Mouse (Mus musculus): Measurements from ENCODE around the gene Lmod1. TPM values are rescaled to one million over a fixed set of nuclear protein-coding genes. Genes with fewer than 3 reads are reported as not detected.
A peak's percentile ranks its signal among the peaks of the same experiment; 100 is the strongest.

Gene Lmod1
- polyA plus RNA-seq, 1 experiment = 0.30 TPM

DNA sequence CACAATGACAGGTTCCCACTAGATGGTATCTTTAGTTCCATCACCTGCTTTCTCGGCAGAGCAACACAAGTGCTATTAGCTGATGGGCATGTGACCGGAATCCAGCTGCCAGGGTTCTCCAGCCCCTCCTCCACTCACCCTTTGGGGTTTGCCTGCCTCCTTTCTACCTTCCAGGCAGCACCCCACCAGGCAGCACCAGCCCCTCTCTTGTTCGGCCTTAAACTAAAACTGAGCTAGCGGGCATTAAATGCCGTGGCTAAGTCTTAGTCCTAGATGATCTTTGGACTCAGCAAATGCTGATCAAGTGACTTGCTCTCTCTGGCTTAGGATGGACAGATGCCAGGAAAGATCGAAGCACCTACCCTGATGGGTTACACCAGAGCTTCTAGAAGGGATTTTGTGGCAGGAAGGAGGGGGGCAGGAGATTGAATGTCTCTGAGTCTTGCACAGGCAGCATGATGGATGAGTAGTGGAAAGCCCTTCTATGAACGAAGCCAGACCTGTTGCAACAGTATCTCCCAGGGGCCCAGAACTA lies 1.2 kb upstream of the Lmod1 start:
- TF ChIP-seq CTCF (IDR thresholded peaks at IDR 0.05; ENCODE audit: borderline replicate concordance, extremely low read depth, insufficient read depth, insufficient read length) (no peak), POLR2A (IDR thresholded peaks at IDR 0.05; ENCODE audit: borderline replicate concordance, extremely low read depth, insufficient read depth, insufficient read length, poor library complexity, severe bottlenecking) (no peak)
- no peak for DNase-seq (ENCODE audit: low read depth)

DNA sequence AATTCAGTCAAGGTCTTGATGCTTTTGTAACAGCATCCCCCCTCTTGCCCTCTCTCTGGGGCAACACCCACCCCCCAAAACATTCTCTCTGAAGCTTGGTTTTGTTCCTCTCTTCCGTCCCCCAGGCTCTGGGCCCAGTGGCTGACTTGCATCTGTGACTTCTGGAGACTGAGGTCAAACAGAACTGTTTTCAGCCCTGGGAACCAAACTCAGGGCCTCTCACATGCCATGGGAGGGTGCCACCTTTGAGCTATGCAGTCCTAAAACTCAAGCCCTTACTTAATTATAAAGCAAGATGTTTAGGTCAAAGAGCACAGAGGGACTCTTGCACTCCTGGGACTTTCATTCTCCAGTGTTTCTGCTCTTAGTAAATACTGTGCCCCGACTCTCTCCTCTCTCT lies 1.3 kb downstream of the Lmod1 start:
- no peak for DNase-seq (ENCODE audit: low read depth)

DNA sequence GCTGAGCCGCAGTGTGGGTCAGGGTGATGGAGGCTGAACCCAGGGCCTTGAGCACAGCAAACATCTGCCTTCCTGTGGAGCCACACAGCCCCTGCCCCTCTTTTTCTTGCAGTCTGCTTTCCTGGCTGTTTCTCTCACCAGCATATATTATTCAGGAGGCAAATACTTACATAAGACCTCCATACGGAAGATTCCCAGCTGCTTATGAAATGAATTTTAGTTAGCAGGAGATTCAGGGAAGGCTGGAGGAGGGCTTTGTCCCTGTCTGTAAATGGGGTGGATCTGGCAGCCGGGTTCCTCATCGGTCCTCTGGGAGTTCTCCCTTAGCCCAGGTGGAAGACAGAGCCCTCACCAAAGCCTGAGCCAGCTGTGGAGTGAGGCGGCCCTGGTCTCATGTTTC lies 3.8 kb downstream of the Lmod1 start:
- no peak for DNase-seq (ENCODE audit: low read depth)
- TF ChIP-seq POLR2A (IDR thresholded peaks at IDR 0.05; ENCODE audit: borderline replicate concordance, extremely low read depth, insufficient read depth, insufficient read length, poor library complexity, severe bottlenecking) (no peak), CTCF (IDR thresholded peaks at IDR 0.05; ENCODE audit: borderline replicate concordance, extremely low read depth, insufficient read depth, insufficient read length) (no peak)

More for the DNA sequence above, 1.3 kb downstream of the Lmod1 start:
- no peak for TF ChIP-seq POLR2A (IDR thresholded peaks at IDR 0.05; ENCODE audit: borderline replicate concordance, extremely low read depth, insufficient read depth, insufficient read length, poor library complexity, severe bottlenecking)
- no peak for TF ChIP-seq CTCF (IDR thresholded peaks at IDR 0.05; ENCODE audit: borderline replicate concordance, extremely low read depth, insufficient read depth, insufficient read length)

DNA sequence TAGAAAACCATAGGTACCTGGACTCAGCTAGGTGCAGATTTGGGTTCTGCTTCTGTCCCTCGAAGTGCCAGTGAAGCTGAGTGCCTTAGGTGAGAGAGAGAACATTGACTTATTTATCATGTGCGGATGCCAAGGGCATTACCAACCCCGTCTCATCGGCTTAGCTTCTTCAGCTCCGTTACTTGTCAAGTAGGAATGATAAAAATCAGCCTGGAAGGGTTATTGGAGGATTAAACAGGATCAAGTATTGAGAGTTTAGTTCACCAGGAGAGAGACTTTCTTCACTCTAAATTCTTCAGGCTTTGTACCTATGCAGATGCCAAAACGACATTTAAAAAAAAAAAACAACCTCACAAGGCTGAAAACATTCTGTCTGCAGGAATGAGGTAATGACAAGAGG lies 6.0 kb downstream of the Lmod1 start:
- no peak for DNase-seq (ENCODE audit: low read depth)
- no peak for TF ChIP-seq CTCF (IDR thresholded peaks at IDR 0.05; ENCODE audit: borderline replicate concordance, extremely low read depth, insufficient read depth, insufficient read length)
- no peak for TF ChIP-seq POLR2A (IDR thresholded peaks at IDR 0.05; ENCODE audit: borderline replicate concordance, extremely low read depth, insufficient read depth, insufficient read length, poor library complexity, severe bottlenecking)

DNA sequence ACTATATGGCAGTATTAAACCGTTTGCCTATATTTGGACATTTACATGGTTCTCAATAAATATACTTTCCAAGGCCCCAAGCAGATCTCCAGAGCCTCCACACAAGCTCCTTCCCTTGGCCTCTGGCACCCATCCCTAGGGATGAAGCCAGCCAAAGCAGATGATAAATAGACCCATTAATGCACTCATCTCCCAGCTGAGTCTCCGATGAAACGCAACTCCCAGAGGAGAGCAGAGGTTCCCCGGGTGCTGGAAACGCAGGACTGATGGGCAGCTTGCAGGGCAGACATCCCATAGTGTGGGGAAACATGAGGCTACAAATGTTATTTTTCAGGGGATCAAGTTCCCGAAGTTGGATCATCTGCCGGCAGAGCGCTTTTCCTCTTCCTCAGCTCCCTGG lies 17.3 kb downstream of the Lmod1 start:
- no peak for DNase-seq (ENCODE audit: low read depth)
- TF ChIP-seq CTCF (IDR thresholded peaks at IDR 0.05; ENCODE audit: borderline replicate concordance, extremely low read depth, insufficient read depth, insufficient read length) (no peak), POLR2A (IDR thresholded peaks at IDR 0.05; ENCODE audit: borderline replicate concordance, extremely low read depth, insufficient read depth, insufficient read length, poor library complexity, severe bottlenecking) (no peak)

DNA sequence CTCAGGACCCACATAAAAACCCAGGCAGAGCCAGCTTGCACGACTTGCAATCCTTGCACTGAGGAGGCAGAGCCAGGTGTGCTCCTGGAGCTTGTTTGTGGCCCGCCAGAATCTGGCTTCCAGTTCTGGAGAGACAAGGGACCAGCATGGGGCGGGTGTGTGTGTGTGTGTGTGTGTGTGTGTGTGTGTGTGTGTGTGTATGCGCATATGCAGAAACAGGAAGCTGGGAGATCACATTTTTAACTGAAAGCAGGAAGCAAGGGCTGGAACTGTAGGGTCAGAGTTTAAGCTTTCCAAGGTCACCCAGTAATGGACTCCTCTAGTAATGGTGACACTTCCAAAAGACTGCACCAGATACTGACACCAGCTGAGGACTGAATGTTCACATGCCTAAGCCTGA lies 19.4 kb downstream of the Lmod1 start:
- no peak for DNase-seq (ENCODE audit: low read depth)
- TF ChIP-seq POLR2A (IDR thresholded peaks at IDR 0.05; ENCODE audit: borderline replicate concordance, extremely low read depth, insufficient read depth, insufficient read length, poor library complexity, severe bottlenecking) = no peak
- no peak for TF ChIP-seq CTCF (IDR thresholded peaks at IDR 0.05; ENCODE audit: borderline replicate concordance, extremely low read depth, insufficient read depth, insufficient read length)

DNA sequence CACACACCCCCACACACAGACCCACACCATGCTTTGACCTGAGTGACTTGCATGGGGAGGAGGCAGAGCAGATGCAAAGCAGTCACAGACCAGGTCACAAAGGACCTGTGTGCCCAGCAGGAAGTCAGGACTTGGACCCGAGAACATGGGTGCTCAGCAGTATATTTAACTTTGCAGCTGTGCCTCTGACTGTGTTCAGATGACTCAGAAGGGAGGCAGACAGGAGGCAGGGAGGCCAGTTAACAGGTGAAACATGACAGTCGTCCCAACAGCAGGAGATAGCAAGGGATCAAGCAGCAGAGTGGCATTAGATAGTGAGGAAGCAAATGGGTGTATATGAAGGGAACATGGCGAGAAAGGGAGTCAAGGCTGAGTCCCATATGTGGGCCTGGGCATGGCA lies 22.3 kb downstream of the Lmod1 start:
- no peak for TF ChIP-seq POLR2A (IDR thresholded peaks at IDR 0.05; ENCODE audit: borderline replicate concordance, extremely low read depth, insufficient read depth, insufficient read length, poor library complexity, severe bottlenecking)
- no peak for TF ChIP-seq CTCF (IDR thresholded peaks at IDR 0.05; ENCODE audit: borderline replicate concordance, extremely low read depth, insufficient read depth, insufficient read length)
- DNase-seq (ENCODE audit: low read depth) = no peak

DNA sequence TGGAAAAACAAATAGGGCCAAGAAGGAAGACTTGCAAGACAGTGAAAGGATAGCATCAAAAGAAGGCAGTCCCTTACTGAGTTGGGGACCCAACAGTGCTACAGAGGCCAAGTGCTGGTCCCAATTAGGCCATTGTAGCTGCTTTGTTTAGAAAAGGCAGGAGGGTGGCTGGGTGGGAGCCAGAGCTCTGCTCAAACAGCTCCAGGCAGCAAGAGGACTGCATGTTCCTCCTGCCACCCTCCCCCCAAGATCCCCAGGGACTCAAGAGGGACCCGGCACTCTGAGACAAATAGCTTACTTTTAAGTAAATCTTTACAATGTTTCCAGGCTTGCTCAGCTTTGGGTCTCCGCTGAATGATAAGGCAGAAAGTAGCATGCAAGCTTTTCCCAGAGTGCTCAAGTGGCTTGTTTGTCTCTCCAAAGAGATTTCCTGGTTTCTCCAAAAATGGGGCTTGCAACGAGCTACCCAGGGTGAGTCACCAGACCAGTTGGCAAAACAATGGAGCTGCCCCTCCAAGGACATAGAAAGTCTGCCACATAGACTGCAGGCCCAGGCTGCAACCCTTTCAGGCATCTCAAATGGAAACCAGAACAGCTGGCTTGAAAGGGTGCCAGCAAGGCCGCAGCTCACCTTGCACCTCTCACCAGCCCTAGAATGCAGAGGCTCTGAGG lies 23.0 kb downstream of the Lmod1 start:
- TF ChIP-seq CTCF (IDR thresholded peaks at IDR 0.05; ENCODE audit: borderline replicate concordance, extremely low read depth, insufficient read depth, insufficient read length) = no peak
- no peak for TF ChIP-seq POLR2A (IDR thresholded peaks at IDR 0.05; ENCODE audit: borderline replicate concordance, extremely low read depth, insufficient read depth, insufficient read length, poor library complexity, severe bottlenecking)
- DNase-seq (ENCODE audit: low read depth) = peak; percentile 47

DNA sequence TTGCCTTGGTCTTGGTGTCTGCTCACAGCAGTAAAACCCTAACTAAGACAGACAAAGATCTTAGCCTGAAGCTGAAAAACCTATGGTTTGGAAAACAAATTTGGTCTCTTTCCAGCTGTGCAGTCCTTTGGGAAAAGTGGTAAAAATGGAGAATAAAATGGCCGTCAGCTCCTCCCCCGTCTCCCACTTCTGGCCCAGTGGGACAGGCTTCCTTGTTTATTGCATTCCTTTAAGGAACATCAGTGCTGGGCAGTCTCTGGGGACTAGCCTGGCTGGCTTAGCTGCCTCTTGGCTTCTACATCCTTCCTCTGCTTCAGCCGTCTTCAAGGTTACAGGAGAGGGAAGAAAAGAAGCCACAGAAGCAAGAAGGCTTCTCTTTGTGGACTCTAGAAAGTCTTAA lies 27.3 kb downstream of the Lmod1 start:
- TF ChIP-seq CTCF (IDR thresholded peaks at IDR 0.05; ENCODE audit: borderline replicate concordance, extremely low read depth, insufficient read depth, insufficient read length) = no peak
- no peak for TF ChIP-seq POLR2A (IDR thresholded peaks at IDR 0.05; ENCODE audit: borderline replicate concordance, extremely low read depth, insufficient read depth, insufficient read length, poor library complexity, severe bottlenecking)
- DNase-seq (ENCODE audit: low read depth) = no peak

DNA sequence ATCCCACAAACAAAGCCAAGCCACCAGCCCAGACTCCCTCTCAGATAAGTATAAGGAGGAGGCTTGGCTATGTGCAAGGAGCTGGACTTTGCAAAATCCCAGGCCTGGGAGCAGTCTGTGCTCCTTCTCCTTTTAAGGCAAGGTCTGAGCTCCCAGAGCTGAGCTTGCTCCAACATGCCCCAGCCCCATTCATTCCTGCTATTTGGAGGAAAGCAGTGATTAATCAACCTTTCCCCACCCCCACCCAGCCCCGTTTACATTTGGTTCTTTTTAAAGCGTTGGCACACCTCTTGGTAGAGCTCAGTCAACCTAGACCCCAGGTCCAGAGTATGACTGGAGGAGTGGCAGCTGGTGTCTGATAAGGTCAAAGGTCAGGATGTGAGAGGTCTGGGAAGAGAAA lies 34.5 kb downstream of the Lmod1 start:
- TF ChIP-seq POLR2A (IDR thresholded peaks at IDR 0.05; ENCODE audit: borderline replicate concordance, extremely low read depth, insufficient read depth, insufficient read length, poor library complexity, severe bottlenecking) (no peak), CTCF (IDR thresholded peaks at IDR 0.05; ENCODE audit: borderline replicate concordance, extremely low read depth, insufficient read depth, insufficient read length) (no peak)
- no peak for DNase-seq (ENCODE audit: low read depth)

DNA sequence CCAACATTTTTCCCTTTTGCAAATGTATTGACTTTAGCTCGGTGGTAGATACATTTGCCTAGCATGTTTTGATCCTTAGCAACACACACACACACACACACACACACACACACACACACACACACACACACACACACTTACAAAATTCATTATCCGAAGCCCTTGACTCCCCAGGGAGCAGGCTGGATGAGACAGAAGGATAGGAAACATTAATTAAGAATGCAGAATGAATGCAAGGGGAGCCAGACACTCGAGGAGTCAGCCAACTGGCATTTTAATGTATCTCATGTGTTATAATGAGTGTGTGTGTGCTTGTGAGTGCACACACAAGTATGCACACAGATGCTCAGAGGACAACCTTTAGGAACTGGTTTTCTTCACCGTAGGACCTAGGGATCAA lies 36.9 kb downstream of the Lmod1 start:
- DNase-seq (ENCODE audit: low read depth) = peak; percentile 67
- no peak for TF ChIP-seq POLR2A (IDR thresholded peaks at IDR 0.05; ENCODE audit: borderline replicate concordance, extremely low read depth, insufficient read depth, insufficient read length, poor library complexity, severe bottlenecking)
- no peak for TF ChIP-seq CTCF (IDR thresholded peaks at IDR 0.05; ENCODE audit: borderline replicate concordance, extremely low read depth, insufficient read depth, insufficient read length)

DNA sequence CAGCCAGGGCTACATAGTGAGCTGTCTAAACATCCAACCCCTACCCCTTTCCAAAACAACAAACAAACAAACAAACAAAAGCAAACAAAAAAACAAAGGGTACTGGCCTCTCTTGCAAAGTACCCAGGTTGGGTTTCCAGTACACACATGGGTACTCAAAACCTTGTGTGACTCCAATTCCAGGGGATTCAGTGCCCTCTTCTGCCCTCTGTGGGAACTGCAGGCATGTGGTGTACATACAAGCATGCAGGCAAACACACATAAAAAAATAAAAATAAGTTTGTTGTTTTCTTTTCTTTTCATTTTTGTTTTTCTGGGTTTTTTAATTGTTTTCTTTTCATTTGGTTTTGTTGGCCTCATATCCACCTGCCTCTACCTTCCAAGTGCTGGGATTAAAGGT lies 37.5 kb downstream of the Lmod1 start:
- no peak for DNase-seq (ENCODE audit: low read depth)
- TF ChIP-seq CTCF (IDR thresholded peaks at IDR 0.05; ENCODE audit: borderline replicate concordance, extremely low read depth, insufficient read depth, insufficient read length) (no peak), POLR2A (IDR thresholded peaks at IDR 0.05; ENCODE audit: borderline replicate concordance, extremely low read depth, insufficient read depth, insufficient read length, poor library complexity, severe bottlenecking) (no peak)
